Mouse (Mus musculus): ENCODE data around the gene Il16. TPM values are rescaled to one million over a fixed set of nuclear protein-coding genes. Genes with fewer than 3 reads are reported as not detected.

Gene Il16
- total RNA-seq, 4 experiments from 2014 or later: 2.3 to 4.0 (median 2.8) TPM

DNA sequence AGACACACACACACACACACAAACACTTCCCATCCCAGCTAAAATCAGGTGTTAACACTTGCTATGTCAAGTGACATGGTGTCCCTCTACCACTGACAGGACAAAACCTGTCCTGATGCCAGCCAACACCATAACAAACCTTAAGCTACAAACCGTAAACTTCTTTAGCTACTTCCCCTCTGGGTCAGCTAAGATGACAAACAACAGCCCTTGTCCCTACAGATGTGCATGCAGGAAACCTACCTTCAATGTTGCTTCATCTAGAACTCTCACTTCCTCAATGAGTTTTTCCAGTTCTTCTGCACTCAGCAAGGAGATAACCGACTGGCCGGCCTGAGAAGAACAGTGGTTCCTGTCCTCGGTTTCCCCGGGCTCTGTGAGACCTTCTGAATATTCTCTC, 94.9 kb downstream of the Il16 start:
- no peak for DNase-seq (ENCODE audit: low spot score in 2 of 2)

DNA sequence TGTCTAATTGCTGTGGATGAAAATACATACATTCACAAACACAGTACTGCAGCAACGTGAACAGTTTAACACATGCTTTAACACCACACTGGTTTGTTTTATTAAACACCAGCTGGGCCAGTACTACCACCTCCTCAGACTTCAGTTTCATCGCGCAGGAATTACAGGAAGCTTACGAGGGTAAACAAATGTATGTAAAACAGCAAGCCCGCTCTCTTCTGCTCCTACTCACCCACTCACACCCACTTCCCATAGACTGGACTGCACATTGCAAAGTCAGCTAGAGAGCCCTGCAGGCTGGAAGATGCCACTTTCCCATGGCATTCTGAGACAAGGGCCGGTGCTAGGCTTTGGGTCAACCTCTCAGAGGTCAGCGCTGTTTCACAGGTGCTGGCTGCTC, 96.7 kb downstream of the Il16 start:
- peak in 1 of 2 experiments; percentile 41 for DNase-seq (ENCODE audit: low spot score in 2 of 2)

DNA sequence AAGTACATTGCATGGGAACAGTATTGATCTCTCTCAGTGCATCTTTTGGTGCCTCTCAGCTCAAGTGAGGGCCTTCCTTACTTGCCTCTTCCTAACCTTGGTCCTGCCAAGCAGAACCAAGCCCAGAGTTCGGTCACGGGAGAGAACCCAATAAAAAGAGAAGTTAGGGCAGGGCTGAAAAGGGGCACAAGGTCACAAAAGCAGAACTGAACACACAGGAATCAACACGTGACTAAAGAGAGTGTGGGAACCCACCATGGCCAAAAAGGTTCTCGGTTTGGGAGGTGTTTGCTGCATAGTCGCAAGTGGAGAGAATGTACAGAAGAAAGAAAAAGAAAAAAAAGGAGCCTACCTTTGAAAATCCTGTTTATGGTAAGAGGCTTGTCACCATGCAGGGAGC, 100.0 kb downstream of the Il16 start:
- no peak for DNase-seq (ENCODE audit: low spot score in 2 of 2)

DNA sequence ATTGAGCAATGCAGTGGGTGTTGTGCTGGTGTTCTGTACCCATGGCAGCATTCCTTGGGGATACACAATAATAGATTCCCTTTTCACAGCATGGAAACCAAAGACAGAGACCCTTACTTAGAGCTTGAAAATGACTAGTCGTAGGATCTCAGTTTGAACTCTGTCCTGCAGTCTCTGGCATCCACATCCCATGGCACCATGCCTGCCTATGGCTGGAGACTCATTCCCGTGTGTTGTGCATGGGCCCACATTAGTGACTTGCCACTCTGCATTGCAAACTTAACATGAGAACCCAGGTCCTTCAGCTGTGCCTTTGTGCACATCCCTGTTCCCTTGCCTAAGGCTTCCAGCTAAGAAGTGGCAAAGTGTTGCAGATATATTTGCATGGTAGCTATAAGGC, 100.8 kb downstream of the Il16 start:
- DNase-seq (ENCODE audit: low spot score in 2 of 2): no peak

DNA sequence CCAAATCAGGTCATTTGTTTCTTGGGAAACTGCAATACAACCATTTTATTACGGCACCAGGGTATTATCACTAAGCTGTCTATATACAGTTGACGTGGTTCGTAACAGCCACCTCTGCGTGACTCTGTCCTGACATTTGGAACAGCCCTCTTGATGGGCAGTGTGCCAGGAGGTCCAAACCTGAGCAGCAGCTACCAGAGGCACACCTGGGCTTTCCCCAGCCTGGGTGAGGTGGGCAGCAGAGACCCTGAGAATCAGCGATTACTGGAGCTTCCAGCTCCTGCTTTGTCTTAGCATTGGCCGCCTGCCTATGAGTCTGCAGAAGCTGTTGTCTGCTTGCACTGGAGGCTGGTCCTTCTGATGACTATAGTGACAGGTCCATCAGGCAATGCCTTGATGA, 101.9 kb downstream of the Il16 start:
- DNase-seq (ENCODE audit: low spot score in 2 of 2): no peak

DNA sequence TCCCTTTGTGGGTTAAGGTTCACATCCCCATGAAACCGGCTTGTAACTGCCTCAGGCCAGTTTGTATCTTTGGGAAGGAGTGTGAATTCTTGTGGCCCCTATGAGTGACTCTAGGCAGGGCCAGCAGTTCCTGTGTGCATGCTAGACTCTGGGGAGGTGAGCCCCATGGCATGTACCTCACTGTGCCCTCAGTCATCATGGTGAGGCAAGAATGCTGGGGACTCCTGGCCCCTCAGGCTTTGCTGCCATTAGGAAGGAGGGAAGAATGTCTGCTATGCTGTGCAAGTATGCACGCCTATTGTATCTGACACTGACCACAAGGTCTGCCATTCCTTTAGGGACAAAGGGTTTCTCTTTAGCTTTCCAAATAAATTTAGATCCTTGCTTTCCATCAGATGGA, 104.4 kb downstream of the Il16 start:
- DNase-seq (ENCODE audit: low spot score in 2 of 2): no peak

DNA sequence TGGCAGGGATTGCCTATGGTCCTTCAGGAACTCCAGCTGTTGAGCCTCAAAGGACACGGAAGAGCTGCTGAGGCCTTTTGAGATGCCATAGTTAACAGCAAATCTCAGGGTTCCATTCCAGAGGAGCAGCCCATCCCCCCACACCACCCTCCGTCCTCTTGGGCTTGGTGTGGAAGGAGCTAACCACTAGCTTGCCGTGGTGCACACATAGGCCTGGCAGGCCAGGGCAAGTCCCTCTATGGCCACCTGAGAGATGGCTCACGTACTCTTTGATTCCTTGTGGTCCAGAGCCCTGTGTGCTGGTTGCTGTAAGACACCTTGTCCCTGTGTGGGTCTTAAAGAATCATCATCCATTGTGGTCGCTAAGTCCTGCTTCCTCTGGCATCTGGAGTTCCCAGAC, 104.9 kb downstream of the Il16 start:
- no peak for DNase-seq (ENCODE audit: low spot score in 2 of 2)

DNA sequence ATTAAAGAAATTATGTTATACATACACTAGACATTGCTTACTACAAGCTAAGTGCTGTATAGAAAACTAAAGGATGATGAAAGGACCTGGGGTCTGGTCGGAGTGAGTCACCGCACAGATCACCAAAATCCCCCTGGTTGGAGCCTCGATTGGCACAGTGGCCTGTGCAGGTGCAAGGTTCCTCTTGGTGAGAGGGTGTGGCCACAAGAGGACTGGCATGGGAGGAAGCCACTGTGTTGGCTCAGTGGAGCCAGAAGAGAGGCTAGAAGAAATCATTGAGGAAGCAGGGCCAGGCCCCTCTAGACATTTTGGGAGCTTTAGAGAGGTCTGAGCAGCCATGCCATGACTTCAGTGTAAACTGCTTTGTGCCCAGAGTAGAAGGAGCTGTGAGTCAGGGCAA, 106.4 kb downstream of the Il16 start:
- no peak for DNase-seq (ENCODE audit: low spot score in 2 of 2)

DNA sequence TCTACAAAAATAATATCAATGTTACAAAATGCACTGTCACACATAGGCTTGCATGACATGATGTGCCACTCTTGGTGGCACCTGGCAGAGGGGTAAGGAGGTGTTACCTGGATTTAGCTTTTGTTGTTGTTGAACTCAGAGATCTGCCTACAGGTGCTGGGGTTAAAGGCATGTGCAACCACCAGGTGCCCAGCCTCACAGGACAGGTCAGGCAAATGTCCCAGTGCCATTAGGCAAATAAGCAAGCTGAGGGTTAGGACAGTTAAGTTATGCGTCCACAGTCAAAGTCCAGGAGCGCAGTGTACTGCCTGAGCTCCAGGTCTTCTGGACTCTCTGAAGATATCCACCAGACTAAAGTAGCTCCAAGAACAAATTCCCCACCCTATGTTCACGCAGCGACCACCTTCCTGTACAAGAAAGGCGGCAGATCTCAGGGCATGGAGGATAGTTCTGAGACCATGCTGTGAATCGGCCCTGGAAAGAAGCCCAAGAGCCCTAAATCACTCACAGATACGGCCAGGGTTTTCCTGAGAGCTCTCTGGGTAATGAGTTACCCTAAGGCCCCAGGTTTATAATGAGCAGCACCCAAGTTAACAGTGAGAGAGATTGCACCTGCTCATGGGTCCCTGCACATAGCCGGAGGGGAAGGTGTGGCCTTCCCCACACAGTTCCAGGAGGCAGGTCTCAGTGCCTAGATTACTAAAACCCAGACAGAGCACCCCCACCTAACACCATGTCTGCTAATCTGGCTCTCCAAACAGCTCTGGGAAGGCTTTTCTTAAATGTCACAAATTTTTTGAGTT, 107.5 kb downstream of the Il16 start:
- DNase-seq (ENCODE audit: low spot score in 2 of 2): no peak

DNA sequence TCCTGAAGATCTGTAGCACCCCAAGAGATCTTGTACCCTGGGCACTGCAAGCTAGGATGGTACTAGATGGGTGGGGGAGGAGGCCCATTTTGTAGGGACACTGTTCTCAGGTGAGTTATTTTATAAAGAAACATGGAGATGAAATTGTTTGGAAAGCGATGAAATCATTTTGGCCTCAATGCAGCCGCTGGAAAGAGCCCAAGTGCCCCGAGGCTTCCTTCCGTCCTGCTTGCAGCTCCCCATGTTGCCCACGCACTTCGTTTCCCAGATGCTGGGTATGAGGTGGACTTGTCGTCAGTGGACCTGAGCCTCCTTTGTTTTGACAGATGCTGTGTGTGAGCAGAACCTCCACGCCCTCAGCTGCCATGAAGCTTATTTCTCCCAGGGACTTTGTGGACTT, 109.1 kb downstream of the Il16 start:
- no peak for DNase-seq (ENCODE audit: low spot score in 2 of 2)

DNA sequence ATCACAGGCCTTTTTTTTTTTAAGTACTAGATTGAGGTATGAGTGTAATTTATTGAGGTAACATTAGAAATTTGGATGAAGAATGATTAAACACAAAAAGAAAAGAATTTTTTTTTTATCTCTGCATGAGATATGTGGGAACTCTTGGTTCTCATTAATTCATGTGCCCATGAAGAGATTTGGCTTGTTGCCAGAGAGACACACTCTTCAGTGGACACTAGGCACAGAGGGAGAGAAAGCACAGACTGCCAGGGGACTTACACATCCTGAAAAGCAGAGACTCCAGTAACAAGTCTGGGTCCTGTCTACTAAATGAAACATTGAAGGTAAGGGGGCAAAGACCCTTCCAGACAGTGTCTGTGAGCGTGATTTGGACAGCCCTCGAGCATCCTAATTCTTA, 109.8 kb downstream of the Il16 start:
- no peak for DNase-seq (ENCODE audit: low spot score in 2 of 2)

DNA sequence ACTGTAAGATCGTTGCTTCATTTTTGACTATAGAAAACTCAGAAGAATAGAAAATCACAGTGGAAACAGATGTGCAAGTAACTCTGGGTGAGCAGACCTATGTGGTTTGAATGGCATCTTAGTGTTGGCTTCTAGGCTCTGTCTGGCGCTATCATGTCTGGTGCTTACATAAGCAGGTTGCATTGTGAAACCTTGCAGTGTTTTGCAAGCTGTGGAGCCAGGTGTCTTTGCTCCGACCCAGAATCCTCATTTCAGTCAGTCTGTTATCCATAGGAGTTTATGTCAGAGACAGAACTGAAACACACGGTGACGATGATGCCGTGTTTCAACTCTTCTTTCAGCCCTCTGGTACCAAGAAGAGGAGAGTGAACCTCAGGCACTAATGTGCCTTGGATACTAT, 111.7 kb downstream of the Il16 start:
- no peak for DNase-seq (ENCODE audit: low spot score in 2 of 2)

DNA sequence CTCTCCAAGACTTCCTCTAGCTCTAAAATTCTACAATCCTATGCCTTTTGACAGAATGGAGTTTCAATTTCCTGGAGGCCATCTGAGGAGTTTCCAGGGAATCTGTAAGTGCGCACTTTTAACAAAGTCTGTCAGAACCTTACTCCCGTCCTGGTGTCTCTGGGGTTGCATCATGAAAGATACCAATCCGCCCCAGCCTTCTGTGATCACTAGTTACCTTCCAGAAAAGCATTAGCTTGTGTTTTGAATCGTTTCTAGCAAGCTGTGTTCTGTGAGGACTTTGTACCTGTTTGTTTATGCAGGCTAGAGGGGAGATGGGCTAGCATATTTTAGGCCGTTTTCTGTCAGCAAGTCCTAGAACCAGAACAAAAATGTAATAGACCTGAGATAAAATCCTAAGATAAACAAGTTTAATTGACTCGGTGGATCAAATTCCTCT, 112.8 kb downstream of the Il16 start:
- DNase-seq (ENCODE audit: low spot score in 2 of 2): no peak

DNA sequence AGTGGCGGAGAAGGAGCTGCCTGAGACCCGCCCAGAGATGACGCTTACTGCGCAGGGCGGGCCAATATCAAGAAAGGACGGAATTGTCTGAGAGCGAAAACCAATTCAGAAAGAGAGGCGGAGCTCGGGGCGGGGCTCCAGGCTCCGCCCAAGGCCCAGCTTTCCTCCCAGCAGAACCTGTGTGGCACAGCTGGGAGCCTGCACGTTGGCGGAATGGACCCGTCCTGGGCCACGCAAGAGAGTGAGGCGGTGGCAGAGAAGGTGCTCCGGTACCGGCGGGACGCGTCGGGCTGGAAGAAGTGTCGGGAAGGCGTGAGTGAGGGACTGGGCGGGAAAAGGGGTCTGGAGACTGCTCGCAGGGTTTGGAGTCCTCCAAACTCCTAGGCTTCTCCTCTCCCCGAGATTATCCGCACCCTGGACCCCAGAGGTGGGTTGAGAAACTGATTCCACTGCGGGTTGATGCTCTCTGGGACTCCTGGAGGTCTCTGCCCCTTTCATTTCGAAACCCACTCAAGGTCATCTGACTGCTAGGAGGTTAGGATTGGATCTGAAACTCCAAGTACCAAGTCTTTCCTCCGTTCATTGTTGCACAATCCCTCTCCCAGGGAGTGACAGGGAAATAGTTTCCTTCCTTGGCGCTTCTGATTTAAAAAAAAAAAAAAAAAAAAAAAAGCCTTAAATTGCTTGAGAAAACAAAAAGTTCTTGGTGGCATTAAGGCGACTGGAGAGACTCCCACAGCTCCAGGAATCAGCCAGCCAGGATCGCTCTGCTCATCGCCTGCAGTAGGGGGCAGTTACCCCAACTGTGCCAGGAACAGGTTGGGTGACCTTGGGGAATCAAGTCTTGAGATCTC, 113.5 kb downstream of the Il16 start, which contains the start of gene Stard5:
Stard5 (plus strand) TSS at position 132 of the 854 bp plus-strand sequence.
- DNase-seq (ENCODE audit: low spot score in 2 of 2): peak; percentile 76 to 85

DNA sequence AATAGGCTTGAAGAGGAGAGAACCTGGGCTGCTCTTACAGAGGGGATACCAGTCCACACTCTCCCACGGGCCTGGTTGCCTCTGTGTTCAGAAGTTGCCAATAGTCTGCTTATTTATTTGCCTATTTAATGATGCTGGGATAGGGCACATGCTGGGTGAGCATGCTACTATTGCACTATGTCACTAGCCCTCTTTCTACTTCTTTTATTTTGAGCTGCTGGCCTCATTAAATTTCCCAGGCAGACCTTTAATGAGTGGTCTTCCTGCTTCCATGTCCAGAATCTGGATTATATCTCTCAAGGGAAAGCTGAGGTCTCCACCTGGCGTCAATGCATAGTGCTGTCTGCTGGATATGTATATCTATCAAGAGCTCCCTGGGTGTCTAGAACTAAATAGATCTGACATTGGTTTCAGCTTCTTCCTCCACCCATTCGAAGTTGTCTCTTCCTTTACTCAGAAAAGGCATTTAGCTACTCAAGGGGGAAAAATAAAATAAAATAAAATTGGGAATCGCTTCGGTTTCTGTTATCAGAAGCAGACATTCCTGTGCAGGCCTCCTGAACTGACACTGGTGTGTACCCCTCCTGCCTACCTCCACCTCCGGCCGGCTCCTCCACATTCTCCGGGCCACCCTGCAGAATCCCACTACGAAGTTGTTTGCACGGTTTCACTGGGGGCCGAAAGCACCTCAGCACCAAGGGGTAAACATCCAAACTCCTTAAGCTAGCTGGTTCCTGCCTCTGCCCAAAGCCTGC, 114.3 kb downstream of the Il16 start:
- DNase-seq (ENCODE audit: low spot score in 2 of 2): no peak

DNA sequence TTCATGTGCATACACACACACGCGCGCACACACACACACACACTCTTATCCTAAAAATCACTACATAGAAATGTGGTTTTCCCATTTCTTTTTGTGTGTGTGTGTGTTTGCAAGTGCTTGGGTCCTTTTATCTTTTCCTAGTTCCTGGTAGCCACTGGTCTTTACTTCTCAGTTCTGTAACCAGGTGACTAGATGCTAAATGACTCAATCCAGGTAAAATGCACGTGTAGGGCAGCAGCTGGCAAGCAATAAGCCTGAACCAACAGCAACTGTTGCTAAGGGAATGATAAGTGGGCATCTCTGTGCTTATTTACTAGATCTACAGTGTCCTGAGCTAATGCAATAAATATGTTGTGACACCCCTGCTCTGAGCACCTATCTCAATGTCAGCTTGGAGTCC, 118.2 kb downstream of the Il16 start:
- no peak for DNase-seq (ENCODE audit: low spot score in 2 of 2)

DNA sequence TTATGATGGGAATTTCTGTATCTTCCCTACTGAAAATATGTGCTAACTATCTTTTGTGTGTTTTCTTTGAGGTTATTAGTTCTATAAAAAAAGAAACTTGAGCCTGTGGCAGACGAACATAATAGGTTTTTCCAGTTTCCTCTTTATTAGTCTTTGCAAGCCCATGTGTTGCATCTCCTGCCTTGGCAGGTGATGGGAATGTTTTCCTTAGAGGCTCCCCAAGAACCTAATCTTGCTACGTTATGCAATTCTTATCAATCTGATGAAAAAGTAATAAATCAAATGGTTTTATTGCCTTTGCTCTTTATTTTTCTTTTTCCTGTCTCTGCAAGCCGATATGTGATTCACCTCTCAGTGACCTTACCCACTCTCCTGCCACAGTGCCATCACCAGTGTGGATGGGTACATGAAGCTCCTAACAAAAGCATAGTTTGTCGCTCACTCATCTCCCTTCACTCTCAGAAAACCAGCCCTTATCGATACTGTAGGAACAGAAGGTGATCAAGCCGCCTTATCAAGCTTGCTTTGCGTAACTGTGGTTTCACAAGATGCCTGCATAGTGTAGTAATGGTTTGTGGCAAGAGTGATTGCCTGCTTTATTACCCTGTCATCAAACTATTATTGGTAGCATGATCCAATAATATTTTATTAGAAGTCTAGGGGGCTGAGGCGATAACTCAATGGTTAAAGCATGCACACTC, 118.8 kb downstream of the Il16 start:
- no peak for DNase-seq (ENCODE audit: low spot score in 2 of 2)

DNA sequence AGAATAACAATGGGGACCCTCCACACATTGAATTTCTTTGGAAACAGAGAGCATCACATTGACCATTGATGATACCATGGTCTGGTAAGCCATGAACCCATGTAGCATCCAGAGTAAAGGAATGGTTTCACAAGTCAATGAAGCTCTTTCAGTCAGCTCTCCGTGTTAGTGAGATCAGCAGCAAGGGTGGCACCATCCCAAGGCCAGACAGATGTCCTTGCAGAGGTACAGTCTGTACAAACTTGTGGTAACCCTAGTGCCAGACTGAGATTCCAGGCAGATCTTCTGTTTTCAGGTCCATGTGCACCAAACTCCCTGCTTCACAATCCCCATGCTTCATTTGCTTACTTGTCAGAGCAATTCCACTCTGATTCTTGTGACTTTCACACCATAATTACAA, 121.5 kb downstream of the Il16 start:
- DNase-seq (ENCODE audit: low spot score in 2 of 2): no peak

DNA sequence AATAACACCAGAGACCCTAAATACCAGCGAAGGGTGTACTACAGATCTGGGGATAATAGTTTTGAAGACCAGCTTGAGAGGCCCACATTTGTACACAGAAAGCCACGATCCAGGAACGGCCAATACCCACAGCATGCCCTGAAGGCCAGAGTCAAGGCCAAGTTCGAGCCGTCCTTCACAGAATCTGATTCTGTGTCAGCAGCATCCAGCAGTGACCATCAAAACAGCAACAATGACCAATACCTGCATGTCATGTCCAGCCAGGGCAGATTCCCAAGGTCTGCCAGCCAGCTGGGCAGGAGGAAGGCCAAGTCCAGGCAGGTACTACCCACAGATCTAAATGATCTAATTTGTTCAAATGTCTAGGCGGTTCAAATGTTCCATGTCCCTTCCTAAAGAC, 122.9 kb downstream of the Il16 start:
- no peak for DNase-seq (ENCODE audit: low spot score in 2 of 2)

DNA sequence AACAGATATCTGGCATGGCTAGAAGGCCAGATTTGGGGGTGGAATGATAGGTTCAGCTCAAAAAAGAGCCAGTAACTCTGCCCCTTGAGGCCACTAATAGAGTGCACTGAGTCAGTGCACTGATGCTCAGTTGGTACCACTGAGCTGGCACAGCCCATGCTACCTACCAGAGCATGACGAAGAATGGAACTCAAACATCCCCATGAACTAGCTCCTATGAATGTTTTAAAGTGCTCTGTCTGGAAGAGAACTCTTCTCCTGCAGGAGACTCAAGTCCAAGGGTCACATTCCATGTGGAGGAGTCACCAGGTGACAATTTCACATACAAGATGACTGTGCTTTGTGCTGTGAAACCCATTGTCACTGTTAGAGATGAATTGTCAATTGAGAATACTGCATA, 126.8 kb downstream of the Il16 start:
- DNase-seq (ENCODE audit: low spot score in 2 of 2): no peak

DNA sequence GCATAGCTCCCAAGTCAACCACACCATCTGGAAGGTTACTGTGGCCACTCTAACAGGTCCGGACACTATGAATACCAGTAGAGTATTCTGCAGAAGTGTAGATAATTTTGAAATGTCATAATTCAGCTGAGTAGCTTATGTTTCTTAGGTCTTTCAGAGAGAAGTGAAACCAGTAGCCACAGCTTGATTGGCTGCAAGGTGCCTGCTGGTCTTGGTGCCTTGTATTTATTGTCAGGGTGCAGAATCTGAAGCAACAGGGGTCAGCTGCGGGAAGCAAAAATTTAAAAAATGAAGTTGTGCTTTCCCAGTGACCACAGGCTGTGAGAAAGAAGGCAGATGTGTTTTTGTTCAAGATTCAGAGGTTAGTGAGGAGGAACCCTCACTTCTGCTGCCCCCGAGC, 129.3 kb downstream of the Il16 start:
- DNase-seq (ENCODE audit: low spot score in 2 of 2): no peak

Measured in left cerebral cortex, adult 8-10 months (tissue).